Mouse (Mus musculus) effector memory CD4-positive, alpha-beta T cell, adult 7 months (primary cell): ENCODE results near the gene Blzf1. TPM values are rescaled to one million over a fixed set of nuclear protein-coding genes. Genes with fewer than 3 reads are reported as not detected.

ENCODE experiments used
- polyA plus RNA-seq: library from polyadenylated mRNA; unstranded; fragments of 100-300 nt; shearing (Covaris generic); gene quantifications from one replicate; pipeline ENCODE4 v1.2.1, GENCODE M21; 2017

Gene Blzf1
- polyA plus RNA-seq: 12.8 TPM

DNA sequence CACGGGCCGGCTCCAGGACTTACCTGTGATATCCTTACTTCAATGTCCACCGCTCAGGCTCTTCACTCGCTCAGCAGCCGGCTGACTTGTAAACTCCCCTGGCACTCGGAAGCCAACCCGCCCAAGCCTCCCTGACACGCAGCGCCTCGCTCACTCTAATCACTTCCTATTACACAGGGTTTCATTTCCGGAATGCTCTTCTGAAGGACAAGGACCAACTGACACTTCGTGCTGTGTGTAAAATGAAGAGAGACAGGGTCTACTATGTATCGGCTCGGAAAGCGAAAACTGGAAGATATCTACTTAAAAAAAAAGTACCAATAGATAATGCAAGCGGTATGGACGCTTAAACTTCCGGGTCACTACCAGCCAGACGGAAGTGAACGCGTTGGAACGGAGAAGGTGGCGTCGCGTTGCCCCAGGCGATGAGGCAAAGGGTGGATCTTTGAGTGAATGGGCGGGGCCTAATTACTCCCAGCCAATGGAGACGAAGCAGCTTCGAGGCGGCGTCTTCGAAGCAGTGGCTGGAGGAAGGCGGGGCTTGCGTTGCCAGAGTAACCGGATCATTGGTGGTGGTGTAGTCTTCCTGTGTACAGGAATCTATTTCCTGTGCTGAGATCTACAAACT lies at the start of gene Blzf1:
Gene Blzf1 (minus strand): TSS at position 366 of the 628 bp plus-strand sequence.

DNA sequence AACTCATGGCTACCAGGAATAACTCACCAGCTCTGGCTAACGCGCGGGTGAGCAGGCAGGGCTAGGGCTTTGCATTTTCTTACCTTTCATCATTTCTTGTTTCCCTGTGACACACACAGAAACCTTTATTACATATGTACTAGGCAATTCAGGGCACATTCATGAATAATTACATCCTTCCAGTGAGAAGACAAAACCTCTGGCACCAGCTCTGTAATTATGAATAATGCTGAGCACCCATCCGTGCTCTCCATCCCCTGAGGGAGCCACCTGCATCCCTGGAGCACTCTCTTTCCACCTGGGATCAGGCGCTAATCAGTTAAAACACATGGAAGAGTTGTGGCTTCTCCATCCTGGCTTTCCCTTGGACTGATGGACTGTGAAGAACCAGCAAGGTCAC lies 3.5 kb downstream of the Blzf1 start, which contains the start of gene Nme7:
Gene Nme7 (plus strand): TSS at position 301 of the 400 bp plus-strand sequence.

DNA sequence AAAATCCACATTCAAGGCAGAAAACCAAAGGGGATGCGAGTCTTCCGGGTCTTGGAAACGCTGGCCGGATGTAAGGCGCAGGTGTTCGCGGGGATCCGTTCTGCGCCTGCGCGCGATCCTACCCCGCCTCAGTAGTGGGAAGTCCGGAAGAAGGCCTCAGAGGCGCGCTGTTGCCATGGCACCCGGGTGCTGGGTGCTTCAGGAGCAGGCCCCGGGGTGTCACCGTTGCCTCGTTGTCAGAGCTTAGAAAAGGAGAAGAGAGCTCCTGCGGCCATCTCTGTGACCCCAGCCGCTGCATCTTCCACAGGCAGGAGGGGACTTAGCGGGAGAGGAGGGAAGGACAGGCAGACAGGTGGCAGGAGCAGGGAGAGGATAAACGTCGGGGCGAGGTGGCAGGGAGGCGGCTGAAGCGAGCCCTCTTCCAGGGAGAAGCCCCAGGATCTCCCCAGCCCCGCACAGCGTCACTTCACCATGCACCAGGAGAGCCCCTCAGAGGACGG lies 31.8 kb downstream of the Blzf1 start, which contains the start of gene Ccdc181:
Gene Ccdc181 (plus strand): TSS at position 131 of the 500 bp plus-strand sequence.

DNA sequence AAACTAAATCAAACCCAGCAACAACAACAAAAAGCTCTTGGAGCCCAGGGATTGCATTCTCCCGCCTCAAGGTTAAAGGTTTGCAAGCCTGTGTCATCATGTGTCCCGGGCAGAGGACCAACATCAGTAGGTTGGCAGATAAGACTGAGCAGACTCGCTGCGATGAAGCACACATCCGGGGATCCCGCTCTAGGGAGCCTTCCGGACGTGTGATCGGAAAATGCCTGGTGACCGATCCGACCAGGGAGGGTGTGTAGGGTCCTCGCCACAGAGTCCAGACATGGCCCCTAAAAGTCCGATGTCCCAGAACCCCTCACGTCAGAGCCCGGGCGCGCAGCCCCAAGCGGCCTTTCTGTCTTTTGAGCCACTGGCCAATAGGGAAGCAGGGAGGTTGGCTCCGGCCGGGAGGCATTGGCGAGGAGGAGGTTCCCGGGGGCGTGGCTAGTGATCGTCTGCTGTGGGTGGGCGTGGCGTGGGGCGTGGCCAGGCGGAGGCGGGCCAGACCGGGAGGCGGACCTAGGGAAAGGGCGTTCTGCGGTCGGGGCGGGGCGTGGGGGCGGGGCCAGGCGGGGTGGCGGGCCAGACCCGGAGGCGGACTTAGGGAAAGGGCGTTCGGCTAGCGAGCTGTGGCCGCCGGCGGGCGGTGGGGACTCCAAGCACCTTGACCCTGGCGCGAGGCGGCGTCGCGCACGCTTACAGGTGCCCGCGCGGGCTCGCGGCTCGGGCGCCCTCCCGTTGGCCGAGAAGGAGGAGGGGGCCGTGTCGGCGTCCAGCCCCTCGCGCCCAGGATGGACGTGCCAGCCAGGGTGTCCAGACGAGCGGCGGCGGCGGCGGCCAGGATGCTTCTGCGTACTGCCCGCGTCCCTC lies 58.6 kb downstream of the Blzf1 start, which contains the start of gene Slc19a2:
Gene Slc19a2 (plus strand): TSS at position 582 of the 867 bp plus-strand sequence.

Other genes starting within 250 kb of the Blzf1 start
- gene Sell, start 245.5 kb downstream of the Blzf1 start, polyA plus RNA-seq: 4.4 TPM
- not detected for gene Selp, start 192.2 kb downstream of the Blzf1 start, polyA plus RNA-seq
- not detected for gene F5, start 155.7 kb downstream of the Blzf1 start, polyA plus RNA-seq
- gene Slc19a2, start 58.4 kb downstream of the Blzf1 start, polyA plus RNA-seq: 10.7 TPM
- gene Ccdc181, start 31.9 kb downstream of the Blzf1 start, polyA plus RNA-seq: 4.0 TPM
- 6.4 TPM for gene Nme7, start 3.4 kb downstream of the Blzf1 start, polyA plus RNA-seq
- 0.79 TPM for gene Atp1b1, start 150.9 kb upstream of the Blzf1 start, polyA plus RNA-seq